Mouse (Mus musculus) frontal cortex, postnatal 36 days (tissue): ENCODE measurements around the gene Slc12a3.
A peak's percentile ranks its signal among the peaks of the same experiment; 100 is the strongest.

Experiments used
- DNase-seq, 2 experiments: peaks; one replicate each; pipeline ENCODE4 v3.0.0; 2022; ENCODE audit warnings: low spot score in 2 of 2

Slc12a3 gene

DNA sequence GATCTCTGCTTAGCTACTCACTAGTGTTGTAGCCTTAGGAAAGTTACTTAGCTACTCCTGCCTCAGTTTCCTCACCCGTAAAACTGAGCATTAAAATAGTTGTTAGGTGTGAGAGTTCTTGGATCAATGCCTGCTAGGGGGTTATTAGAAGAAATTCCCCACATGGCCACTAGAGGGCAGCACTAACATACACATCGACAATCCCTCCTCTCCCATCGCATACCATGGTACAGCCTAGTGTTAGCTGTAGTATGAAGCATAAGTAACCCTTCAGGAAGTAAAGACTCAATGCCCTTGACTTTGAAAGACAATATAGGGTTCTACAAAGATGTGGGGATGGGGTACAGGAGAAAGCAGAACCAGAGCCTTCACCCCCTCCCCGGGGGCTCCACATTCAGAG is 1.7 kb downstream of the Slc12a3 start:
- peak in 1 of 2 experiments; percentile 56 for DNase-seq

DNA sequence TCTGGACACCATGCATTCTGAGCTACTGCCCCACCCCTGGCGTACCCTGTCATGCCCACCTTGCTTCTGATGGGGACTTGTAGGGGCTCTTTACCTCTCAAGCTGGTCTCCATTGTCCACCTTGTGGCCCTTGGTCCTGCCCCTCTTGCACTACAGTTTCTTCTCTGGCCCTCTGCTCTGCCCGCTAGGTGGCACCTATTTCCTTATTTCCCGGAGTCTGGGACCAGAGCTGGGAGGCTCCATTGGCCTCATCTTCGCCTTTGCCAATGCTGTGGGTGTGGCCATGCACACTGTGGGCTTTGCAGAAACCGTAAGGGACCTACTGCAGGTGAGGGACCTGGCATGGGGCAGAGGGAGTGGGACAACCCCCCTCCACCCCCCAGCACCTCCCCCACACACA is 4.3 kb downstream of the Slc12a3 start:
- DNase-seq: no peak

GRCm38 (mm10) chr8:94337559-94337958 is 8.6 kb downstream of the Slc12a3 start:
- DNase-seq: no peak

DNA sequence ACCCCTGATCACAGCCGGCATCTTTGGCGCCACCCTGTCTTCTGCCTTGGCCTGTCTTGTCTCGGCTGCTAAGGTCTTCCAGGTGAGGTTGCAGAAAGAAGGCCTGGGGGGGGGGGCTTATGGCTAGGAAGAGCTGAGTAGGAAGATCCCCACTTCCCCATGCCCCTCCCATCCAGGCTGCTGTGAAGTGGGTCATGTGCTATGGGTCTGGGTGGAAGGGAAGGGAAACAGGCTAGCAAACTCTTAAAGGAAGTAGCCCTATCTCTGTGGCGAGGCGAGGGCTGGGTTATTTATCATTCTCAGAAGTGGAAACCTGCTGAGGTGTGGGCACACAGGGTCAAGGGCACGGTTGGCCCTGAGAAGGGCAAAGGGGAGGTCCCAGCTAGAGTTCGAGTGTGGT is 11.8 kb downstream of the Slc12a3 start:
- DNase-seq: no peak

DNA sequence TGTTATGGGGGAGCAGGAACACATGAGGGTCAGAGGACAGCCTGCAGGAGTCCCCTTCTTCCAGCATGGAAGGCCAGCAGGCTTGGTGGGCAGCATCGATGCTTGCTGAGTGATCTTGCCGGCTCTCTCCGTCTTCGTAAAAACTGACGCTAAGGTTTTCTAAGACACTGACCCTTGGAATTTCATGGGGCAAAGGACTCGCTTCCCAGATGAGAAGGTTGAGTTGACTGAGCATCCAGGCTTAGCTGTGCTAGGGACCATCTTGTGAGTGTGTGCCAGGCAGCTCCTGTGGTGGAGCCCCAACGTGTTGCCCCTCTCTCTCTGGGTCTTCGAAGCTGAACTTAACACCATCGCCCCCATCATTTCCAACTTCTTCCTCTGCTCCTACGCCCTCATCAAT is 13.7 kb downstream of the Slc12a3 start:
- no peak for DNase-seq

GRCm38 (mm10) chr8:94343290-94343689 is 14.3 kb downstream of the Slc12a3 start:
- peak; percentile 74 to 87 for DNase-seq

GRCm38 (mm10) chr8:94343778-94344320 is 14.8 kb downstream of the Slc12a3 start:
- DNase-seq: no peak

DNA sequence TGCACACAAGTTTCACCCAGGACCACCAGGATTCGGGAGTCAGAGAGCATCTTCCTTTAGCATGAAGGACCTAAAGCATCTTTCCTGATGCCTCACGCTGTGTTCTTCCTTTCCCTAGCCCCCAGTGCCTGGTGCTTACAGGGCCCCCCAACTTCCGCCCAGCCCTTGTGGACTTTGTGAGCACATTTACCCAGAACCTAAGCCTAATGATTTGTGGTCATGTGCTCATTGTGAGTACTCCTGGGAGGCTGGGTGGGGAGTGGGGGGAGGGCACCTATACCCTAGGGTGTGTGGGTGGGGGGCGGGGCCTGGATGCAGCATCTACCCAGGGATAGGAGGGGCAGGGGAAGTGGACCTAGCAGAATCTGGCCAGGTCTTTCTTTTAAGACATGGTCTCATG is 16.7 kb downstream of the Slc12a3 start:
- DNase-seq: no peak

GRCm38 (mm10) chr8:94346264-94346663 is 17.3 kb downstream of the Slc12a3 start:
- DNase-seq: no peak

DNA sequence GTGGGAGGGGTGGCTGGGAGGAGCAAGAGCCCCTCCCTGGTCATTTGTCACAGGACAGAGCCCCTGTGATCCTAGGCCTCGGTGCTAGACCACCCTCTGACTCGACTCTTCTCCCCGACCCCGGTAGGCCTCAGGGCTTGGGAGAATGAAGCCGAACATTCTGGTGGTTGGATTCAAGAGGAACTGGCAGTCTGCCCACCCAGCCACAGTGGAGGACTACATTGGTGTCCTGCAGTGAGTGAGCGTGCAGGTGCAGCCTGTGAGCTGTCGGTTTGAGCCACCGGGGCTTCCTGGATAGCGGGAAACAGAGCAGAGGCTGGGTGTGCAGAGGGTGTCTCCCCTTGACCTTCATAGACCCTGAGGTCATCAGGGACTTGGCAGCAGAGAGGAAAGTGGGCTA is 19.4 kb downstream of the Slc12a3 start:
- no peak for DNase-seq

GRCm38 (mm10) chr8:94354069-94354531 is 25.1 kb downstream of the Slc12a3 start:
- DNase-seq: no peak

GRCm38 (mm10) chr8:94354571-94354970 is 25.6 kb downstream of the Slc12a3 start:
- no peak for DNase-seq

GRCm38 (mm10) chr8:94357220-94357619 is 28.2 kb downstream of the Slc12a3 start:
- DNase-seq: no peak

- DNase-seq: peak; percentile 25 to 34
Observed at GRCm38 (mm10) chr8:94358541-94358940, 29.5 kb downstream of the Slc12a3 start.

- DNase-seq: no peak
Observed at GRCm38 (mm10) chr8:94361774-94362431, 32.9 kb downstream of the Slc12a3 start.

GRCm38 (mm10) chr8:94362607-94363239 is 33.7 kb downstream of the Slc12a3 start:
- DNase-seq: no peak

GRCm38 (mm10) chr8:94363288-94363688 is 34.3 kb downstream of the Slc12a3 start:
- DNase-seq: peak in 1 of 2 experiments; percentile 14

DNA sequence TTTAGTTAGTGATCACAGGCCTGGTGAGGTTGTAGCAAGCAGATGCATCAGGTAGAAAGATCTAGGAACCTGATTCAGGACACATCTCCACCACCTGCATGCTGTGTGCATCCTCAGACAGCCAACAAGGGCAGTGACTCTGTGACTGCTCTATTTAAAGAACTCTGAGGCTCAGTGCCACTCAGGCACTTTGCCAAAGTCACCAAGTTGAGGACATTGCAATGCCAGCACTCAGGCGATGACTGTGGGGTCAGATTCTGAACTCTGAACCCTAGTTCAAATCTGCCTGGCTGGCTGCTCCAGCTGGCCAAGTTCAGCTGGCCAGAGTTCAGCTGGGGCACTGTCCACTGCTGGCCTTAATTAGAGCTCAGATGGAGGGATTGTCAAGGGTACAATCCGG is 34.9 kb downstream of the Slc12a3 start:
- DNase-seq: no peak

DNA sequence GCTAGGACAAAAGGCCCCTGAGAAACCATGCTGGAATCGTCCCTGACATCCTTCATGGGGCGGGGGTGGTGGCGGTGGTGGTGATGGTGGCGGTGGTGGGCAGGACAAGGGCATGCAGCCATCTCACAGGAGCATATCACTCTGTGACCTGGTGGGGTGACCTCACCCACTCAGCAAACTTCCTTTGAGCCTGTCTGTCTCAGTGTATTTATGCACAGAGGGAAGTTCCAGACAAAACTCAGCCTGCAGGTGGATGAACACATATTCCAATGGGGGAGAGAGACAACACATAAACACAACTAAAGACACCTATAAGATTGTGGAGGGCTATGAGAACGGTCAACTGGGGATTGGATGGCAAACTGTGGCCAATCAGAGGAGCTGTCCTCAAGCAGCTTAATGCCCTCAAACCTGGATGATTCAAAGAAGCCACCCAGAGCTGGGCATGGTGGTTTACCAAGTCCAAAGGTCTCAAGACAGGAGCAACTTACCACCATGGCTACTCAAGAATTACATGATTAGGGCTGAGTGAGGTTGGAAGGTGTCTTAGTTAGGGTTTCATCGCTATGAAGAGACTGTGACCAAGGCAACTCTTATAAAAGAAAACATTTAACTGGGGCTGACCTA is 35.8 kb downstream of the Slc12a3 start:
- DNase-seq: no peak

GRCm38 (mm10) chr8:94365410-94365981 is 36.5 kb downstream of the Slc12a3 start:
- DNase-seq: no peak

DNA sequence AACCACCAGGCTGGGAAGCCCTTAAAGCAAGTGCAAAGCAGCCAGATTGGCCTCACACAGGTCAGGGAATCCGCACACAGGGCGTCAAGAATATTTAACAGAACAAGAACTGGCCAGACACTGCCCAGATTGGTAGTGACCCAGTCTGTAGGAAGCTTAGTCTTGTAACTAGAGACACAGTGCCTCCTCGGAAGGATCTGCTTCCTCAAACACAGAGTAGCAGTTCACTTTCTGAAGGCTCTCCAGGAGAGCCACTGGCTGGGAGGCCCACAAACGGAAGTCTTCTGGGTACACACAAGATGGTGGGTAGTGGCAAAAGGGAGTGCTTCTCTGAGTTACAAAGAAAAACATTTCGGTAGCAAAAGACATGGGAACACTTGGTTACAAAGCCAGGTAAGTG is 41.8 kb downstream of the Slc12a3 start:
- no peak for DNase-seq

GRCm38 (mm10) chr8:94372955-94373599 is 44.1 kb downstream of the Slc12a3 start:
- DNase-seq: no peak
